Mouse (Mus musculus) lung, postnatal 0 days (tissue): ENCODE measurements around the gene Casq1. TPM values are rescaled to one million over a fixed set of nuclear protein-coding genes. Genes with fewer than 3 reads are reported as not detected.

ENCODE experiments used
- ATAC-seq: fragments of 200-750 bp; cut with Nextera tagmentation; 2 replicates; pipeline ENCODE4 v1.8.0; 2017; ENCODE audit warnings: moderate library complexity
- DNase-seq: peaks from one replicate; pipeline ENCODE4 v3.0.0-alpha.2; 2016; ENCODE audit warnings: low spot score
- H3K27ac ChIP-seq: fragments of 300-500 bp; sonication (generic); 2 replicates; pipeline ENCODE4 v1.5.1; 2014; ENCODE audit warnings: antibody characterized with exemption, mild to moderate bottlenecking, low read length, mixed read lengths
- H3K27me3 ChIP-seq: fragments of 300-500 bp; sonication (generic); replicated peaks from 2 replicates; pipeline ENCODE4 v1.6.1; 2014; ENCODE audit warnings: low read length, mixed read lengths; ENCODE audit not compliant: insufficient read depth
- H3K36me3 ChIP-seq: fragments of 300-500 bp; sonication (generic); 2 replicates; pipeline ENCODE4 v1.6.1; 2014; ENCODE audit warnings: low read length, mixed read lengths; ENCODE audit not compliant: insufficient read depth
- H3K4me1 ChIP-seq: fragments of 300-500 bp; sonication (generic); 2 replicates; pipeline ENCODE4 v1.6.1; 2014; ENCODE audit warnings: antibody characterized with exemption, low read depth, low read length, mixed read lengths; ENCODE audit not compliant: insufficient read depth
- H3K4me2 ChIP-seq: fragments of 300-500 bp; sonication (generic); replicated peaks from 2 replicates; pipeline ENCODE4 v1.6.1; 2014; ENCODE audit warnings: low read depth, mild to moderate bottlenecking, low read length, moderate library complexity, mixed read lengths
- H3K4me3 ChIP-seq: fragments of 300-500 bp; sonication (generic); 2 replicates; pipeline ENCODE4 v1.5.1; 2014; ENCODE audit warnings: low read depth, low read length
- H3K9ac ChIP-seq: fragments of 300-500 bp; sonication (generic); replicated peaks from 2 replicates; pipeline ENCODE4 v1.6.1; 2014; ENCODE audit warnings: low read depth, mild to moderate bottlenecking
- H3K9me3 ChIP-seq: fragments of 300-500 bp; sonication (generic); 2 replicates; pipeline ENCODE4 v1.6.1; 2016; ENCODE audit warnings: low read length, mixed read lengths
- CTCF ChIP-seq: IDR thresholded peaks from 2 replicates; pipeline ENCODE4 v1.5.1; 2016; ENCODE audit warnings: antibody characterized with exemption, mild to moderate bottlenecking
- EP300 ChIP-seq: IDR thresholded peaks from 2 replicates; pipeline ENCODE4 v1.6.1; 2016; ENCODE audit warnings: antibody characterized with exemption, mild to moderate bottlenecking, control low read depth
- WGBS: fragments of 180-500 bp; shearing (Covaris S2); extraction: QIAGEN DNeasy Blood & Tissue Kit; methylation state at CpG from one replicate; pipeline ENCODE4 v1.1.7; 2014; 5-methylcytosine and 5-hydroxymethylcytosine counted together
- polyA plus RNA-seq: library from polyadenylated mRNA; unstranded; fragments of >200 nt; fragmentation: Nextera tagmentation; extraction: Ambion mirVana; gene quantifications from 2 replicates; pipeline ENCODE4 v1.2.1, GENCODE M21; 2015

Casq1 gene
- polyA plus RNA-seq, 1 experiment from 2014 or later = 2.5 TPM

DNA sequence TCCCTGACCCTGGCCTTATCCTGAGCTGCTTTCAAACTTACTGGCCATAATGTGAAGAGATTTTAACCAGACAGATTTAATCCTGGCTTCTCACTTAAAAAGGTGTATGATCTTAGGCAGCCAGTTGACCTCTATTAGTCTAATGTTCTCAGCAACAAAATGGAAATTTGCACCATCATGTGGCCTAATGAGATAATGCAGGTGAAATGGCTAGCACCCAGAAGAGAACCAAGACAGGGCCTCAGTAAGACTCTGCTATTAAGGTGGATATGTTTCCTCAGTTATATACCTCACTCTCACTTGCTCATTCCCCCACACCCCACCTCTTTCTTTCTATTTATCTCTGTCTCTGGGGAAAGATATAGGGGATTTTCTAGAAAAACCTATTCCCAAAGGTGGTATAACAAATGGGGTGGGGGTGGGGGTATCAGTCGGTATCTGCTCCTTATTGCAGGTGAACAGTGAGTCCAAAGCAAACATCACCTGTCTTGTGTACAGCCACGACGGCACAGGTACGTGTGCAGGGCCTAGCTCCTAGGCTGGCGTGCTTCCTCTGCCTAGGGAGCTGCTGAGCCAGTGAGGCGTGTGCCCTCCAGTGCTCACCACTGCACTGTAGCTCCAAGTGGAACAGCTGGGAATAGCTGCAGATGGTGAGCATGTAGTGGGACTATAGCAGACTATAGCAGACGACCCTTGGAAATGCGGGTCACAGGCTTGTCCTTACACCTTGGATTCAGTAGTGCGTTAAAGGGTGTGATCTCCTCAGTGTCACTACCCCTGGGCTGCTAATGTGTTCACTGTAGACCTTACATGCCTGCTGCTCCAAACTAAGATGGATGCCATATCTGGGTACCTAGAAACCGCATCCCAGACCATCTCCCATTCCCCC lies 33.0 kb downstream of the Casq1 start:
- peaks cover 43% of the 10 kb centered on the region; the same call in 1 of the 2 replicates for H3K36me3 ChIP-seq
- ATAC-seq = 0 out of 2 replicates have a peak, but pooled peaks have one; percentile 14

DNA sequence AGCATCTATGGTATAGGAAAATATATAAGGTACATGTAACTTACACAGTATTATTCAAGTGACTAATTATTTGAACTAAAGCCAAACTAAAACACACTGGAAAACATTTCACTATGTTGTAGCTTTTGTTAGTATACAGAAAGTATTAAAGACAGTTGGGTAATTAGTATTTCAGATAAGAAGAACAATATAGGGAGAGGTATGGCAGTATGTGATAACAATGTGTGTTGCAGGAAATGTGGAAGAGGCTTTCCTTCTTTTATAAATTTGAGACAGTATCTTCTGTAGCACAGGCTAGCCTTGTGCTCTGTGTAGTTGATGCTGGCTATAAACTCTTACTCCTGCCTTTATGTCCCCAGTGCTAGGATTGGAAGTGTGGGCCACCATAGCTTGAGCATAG lies 35.8 kb downstream of the Casq1 start:
- Histone ChIP-seq H3K27ac (no peak overlapping the region), H3K4me1 (no peaks in the 10 kb centered on the region), H3K9ac (no peak overlapping the region), H3K27me3 (no peaks in the 10 kb centered on the region), H3K4me3 (no peak overlapping the region), H3K4me2 (no peak overlapping the region), H3K36me3 (peaks cover 32% of the 10 kb centered on the region; the same call in 1 of the 2 replicates), H3K9me3 (no peaks in the 10 kb centered on the region)
- ATAC-seq = no peak
- no peak for TF ChIP-seq EP300
- no peak for TF ChIP-seq CTCF
- DNase-seq = no peak

More for the DNA sequence above, 33.0 kb downstream of the Casq1 start:
- H3K27ac ChIP-seq = no peak overlapping the region
- no peaks in the 10 kb centered on the region for H3K4me1 ChIP-seq
- no peak overlapping the region for H3K4me2 ChIP-seq
- H3K9ac ChIP-seq = no peak overlapping the region
- H3K9me3 ChIP-seq = no peaks in the 10 kb centered on the region
- WGBS = 91% methylated on average over 10 of the region's 10 CpGs
- H3K27me3 ChIP-seq = no peaks in the 10 kb centered on the region
- H3K4me3 ChIP-seq = no peak overlapping the region
- DNase-seq = no peak
- no peak for TF ChIP-seq EP300
- peak; percentile 50 for TF ChIP-seq CTCF

DNA sequence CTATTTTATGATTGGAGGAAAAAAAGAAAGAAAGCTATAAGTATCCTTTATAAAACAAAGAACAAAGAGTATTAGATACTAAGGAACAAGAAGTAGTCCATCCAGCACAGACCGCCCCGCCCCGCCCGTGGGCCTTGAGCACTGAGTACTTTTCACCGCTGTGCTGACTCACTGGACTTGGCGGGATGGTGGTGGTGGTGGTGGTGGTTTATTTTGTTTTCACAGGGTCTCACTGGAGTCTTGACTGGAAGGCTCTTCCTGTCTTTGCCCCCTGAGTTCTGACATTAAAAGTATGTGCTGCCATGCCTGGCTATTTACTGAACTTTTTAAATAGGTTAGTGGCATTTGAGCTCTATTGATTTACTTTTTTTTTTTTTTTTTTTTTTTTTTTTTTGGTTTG lies 36.6 kb downstream of the Casq1 start:
- H3K27ac ChIP-seq = no peak overlapping the region
- H3K4me2 ChIP-seq = no peak overlapping the region
- 94% methylated on average over 6 of the region's 6 CpGs for WGBS
- TF ChIP-seq EP300 (no peak), CTCF (no peak)
- DNase-seq (no peak), ATAC-seq (no peak)
- peaks cover 26% of the 10 kb centered on the region; the same call in 1 of the 2 replicates for H3K36me3 ChIP-seq
- H3K9me3 ChIP-seq = no peaks in the 10 kb centered on the region
- no peak overlapping the region for H3K9ac ChIP-seq
- H3K4me1 ChIP-seq = no peaks in the 10 kb centered on the region
- no peaks in the 10 kb centered on the region for H3K27me3 ChIP-seq
- no peak overlapping the region for H3K4me3 ChIP-seq

DNA sequence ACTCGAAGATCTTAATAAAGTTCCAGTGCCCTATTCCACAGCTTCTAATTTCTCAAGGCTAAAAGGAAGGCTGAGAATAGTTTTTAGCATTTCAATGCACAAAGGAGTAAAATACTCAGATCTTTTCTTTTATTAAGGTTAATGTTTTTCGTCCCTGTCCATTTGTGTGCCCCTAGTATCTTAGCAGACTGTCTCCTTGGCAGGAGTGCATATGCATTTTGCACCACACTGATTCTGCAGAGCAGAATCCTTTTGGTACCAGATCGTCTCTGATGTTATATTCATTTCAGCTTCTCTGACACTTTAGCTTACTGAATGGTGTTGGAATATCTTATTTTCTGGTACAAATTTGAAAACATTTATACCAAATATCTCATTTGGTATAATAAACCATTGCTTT lies 37.9 kb downstream of the Casq1 start:
- Histone ChIP-seq H3K9ac (no peak overlapping the region), H3K36me3 (peaks cover 14% of the 10 kb centered on the region; the same call in 1 of the 2 replicates)
- TF ChIP-seq EP300 = no peak
- no peak for TF ChIP-seq CTCF

DNA sequence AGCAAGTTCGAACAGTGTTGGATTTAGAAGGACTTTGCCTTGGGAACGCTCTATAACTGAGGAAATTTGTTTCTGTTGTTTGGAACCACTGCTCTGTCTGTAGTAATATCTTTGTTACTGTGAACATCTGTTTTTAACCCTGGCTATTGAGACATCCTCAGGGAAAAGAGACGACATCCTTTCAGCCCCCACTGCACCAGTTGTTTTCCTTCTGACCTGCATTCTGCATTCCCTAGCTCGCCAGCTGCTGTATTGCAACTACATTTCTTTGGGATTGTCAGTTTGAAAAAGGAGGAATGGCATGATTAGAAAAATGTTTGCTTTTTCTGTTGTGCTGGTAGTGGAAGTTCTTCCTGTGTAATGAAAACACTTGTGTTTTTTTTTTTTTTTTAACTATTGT lies 38.8 kb downstream of the Casq1 start:
- Histone ChIP-seq H3K36me3 (peaks cover 14% of the 10 kb centered on the region; the same call in 1 of the 2 replicates), H3K4me2 (no peak overlapping the region), H3K27me3 (no peaks in the 10 kb centered on the region), H3K9ac (no peak overlapping the region), H3K9me3 (no peaks in the 10 kb centered on the region), H3K27ac (no peak overlapping the region), H3K4me3 (no peak overlapping the region), H3K4me1 (no peaks in the 10 kb centered on the region)
- peak; percentile 81 for DNase-seq
- no peak for TF ChIP-seq CTCF
- no peak for TF ChIP-seq EP300
- ATAC-seq = peak; percentile 74
- 39% methylated on average over 4 of the region's 4 CpGs for WGBS

More for the DNA sequence above, 37.9 kb downstream of the Casq1 start:
- DNase-seq (no peak), ATAC-seq (no peak)
- no peaks in the 10 kb centered on the region for H3K9me3 ChIP-seq
- 93% methylated on average over 3 of the region's 3 CpGs for WGBS
- H3K4me1 ChIP-seq = no peaks in the 10 kb centered on the region
- H3K27me3 ChIP-seq = no peaks in the 10 kb centered on the region
- no peak overlapping the region for H3K4me2 ChIP-seq
- H3K4me3 ChIP-seq = no peak overlapping the region
- H3K27ac ChIP-seq = no peak overlapping the region

DNA sequence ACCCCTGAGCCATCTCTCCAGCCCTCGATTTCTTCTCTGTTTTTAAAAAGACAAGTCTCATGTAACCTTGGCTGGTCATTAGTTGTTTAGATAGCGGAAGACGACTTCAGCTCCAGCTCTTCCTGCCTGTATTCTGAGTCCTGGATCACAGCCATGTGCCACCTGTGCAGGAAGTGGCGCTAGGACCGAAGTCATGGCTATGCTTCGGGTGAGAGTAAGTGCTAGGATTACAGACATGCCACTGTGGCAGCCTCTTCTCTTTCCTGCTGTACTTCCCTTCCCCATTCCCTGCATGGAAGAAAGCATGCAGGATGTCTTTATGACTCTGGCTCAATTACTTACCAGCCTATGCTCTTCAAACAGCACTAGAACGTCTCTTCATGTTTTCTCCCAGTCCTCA lies 40.6 kb downstream of the Casq1 start:
- Histone ChIP-seq H3K4me3 (no peak overlapping the region), H3K9ac (no peak overlapping the region), H3K4me2 (no peak overlapping the region), H3K27ac (no peak overlapping the region), H3K4me1 (no peaks in the 10 kb centered on the region), H3K36me3 (peaks cover 19% of the 10 kb centered on the region), H3K9me3 (no peaks in the 10 kb centered on the region), H3K27me3 (no peaks in the 10 kb centered on the region)
- ATAC-seq = 0 out of 2 replicates have a peak, but pooled peaks have one; percentile 23
- TF ChIP-seq EP300 (no peak), CTCF (no peak)
- DNase-seq = no peak
- 57% methylated on average over 7 of the region's 7 CpGs for WGBS
